Comparison of ENCODE assay signal across 25 mouse cellular contexts in genomic region chr12:79493481-79493880, GRCm38 (mm10).
DNase-seq lines count a peak whose midpoint lies in the region; ATAC-seq and TF ChIP-seq lines count a peak whose summit lies in the region.
"Had no signal": no experiment of that assay in that cellular context is flagged by ENCODE, and none has a peak within 500 bp of the region (broad histone marks: within the 10 kb centered on the region; RNA-seq: fewer than 3 reads in every experiment).

No protein-coding gene starts in this region.

- H3K4me3 ChIP-seq in limb, embryonic 14.5 days (replicated peaks; ENCODE audit: low read length): no peak overlapping the region
- H3K4me3 ChIP-seq in limb, embryonic 10.5 days: no peak overlapping the region
- H3K4me3 ChIP-seq in embryonic fibroblast, embryonic 13.5 days (ENCODE audit: insufficient read depth, low read length): no peak overlapping the region
- H3K4me3 ChIP-seq: embryonic facial prominence, embryonic 13.5 days; erythroblast, embryonic 14.5 days; forebrain, embryonic 12.5 days; forebrain, embryonic 15.5 days; heart, adult 2 months; heart, embryonic 10.5 days; heart, embryonic 13.5 days; hindbrain, embryonic 12.5 days; hindbrain, embryonic 15.5 days had no signal

- no peaks in the 10 kb centered on the region for H3K36me3 ChIP-seq in limb, embryonic 14.5 days (ENCODE audit: control insufficient read depth, insufficient read depth, low read length)
- H3K36me3 ChIP-seq in limb, embryonic 10.5 days: no peaks in the 10 kb centered on the region
- H3K36me3 ChIP-seq: embryonic facial prominence, embryonic 13.5 days; forebrain, embryonic 12.5 days; forebrain, embryonic 15.5 days; heart, embryonic 10.5 days; heart, embryonic 13.5 days; hindbrain, embryonic 12.5 days; hindbrain, embryonic 15.5 days had no signal

- H3K27me3 ChIP-seq in limb, embryonic 14.5 days (ENCODE audit: control insufficient read depth, insufficient read depth, low read length): no peaks in the 10 kb centered on the region
- no peaks in the 10 kb centered on the region for H3K27me3 ChIP-seq in limb, embryonic 10.5 days (ENCODE audit: low read depth, poor library complexity, severe bottlenecking)
- H3K27me3 ChIP-seq: embryonic facial prominence, embryonic 13.5 days; forebrain, embryonic 12.5 days; forebrain, embryonic 15.5 days; heart, embryonic 13.5 days; hindbrain, embryonic 12.5 days; hindbrain, embryonic 15.5 days; Patski had no signal

- 72% methylated on average over 2 of the region's 2 CpGs for WGBS in limb, embryonic 14.5 days
- 85% methylated on average over 2 of the region's 2 CpGs for WGBS in limb, embryonic 10.5 days

- no peak for TF ChIP-seq CTCF in embryonic fibroblast, embryonic 13.5 days (IDR thresholded peaks at IDR 0.05; ENCODE audit: borderline replicate concordance, insufficient read depth, low read length)

- H3K9me3 ChIP-seq in limb, embryonic 14.5 days (ENCODE audit: control insufficient read depth, low read length): no peaks in the 10 kb centered on the region
- no peaks in the 10 kb centered on the region for H3K9me3 ChIP-seq in limb, embryonic 10.5 days (replicated peaks)
- H3K9me3 ChIP-seq: embryonic facial prominence, embryonic 13.5 days; forebrain, embryonic 12.5 days; forebrain, embryonic 15.5 days; heart, embryonic 10.5 days; heart, embryonic 13.5 days; hindbrain, embryonic 12.5 days; hindbrain, embryonic 15.5 days had no signal

- H3K9ac ChIP-seq in limb, embryonic 14.5 days (ENCODE audit: low read depth, low read length, severe bottlenecking): no peak overlapping the region
- H3K9ac ChIP-seq: embryonic facial prominence, embryonic 13.5 days; forebrain, embryonic 12.5 days; forebrain, embryonic 15.5 days; heart, embryonic 13.5 days; hindbrain, embryonic 12.5 days; hindbrain, embryonic 15.5 days had no signal

- peaks cover 27% of the 10 kb centered on the region for H3K4me1 ChIP-seq in limb, embryonic 14.5 days (ENCODE audit: control insufficient read depth, insufficient read depth, low read length)
- peaks cover 4% of the 10 kb centered on the region; the same call in 1 of the 2 replicates for H3K4me1 ChIP-seq in limb, embryonic 10.5 days
- peaks cover 6% of the 10 kb centered on the region for H3K4me1 ChIP-seq in embryonic fibroblast, embryonic 13.5 days (ENCODE audit: control insufficient read depth, insufficient read depth, low read length)
- H3K4me1 ChIP-seq: forebrain, embryonic 12.5 days; hindbrain, embryonic 12.5 days; hindbrain, embryonic 15.5 days had no signal

- H3K27ac ChIP-seq in limb, embryonic 14.5 days (replicated peaks; ENCODE audit: low read depth, low read length): no peak overlapping the region
- H3K27ac ChIP-seq in limb, embryonic 10.5 days: no peak overlapping the region
- peak overlapping the region; percentile 87 for H3K27ac ChIP-seq in embryonic fibroblast, embryonic 13.5 days (ENCODE audit: insufficient read depth, low read length)
- H3K27ac ChIP-seq: embryonic facial prominence, embryonic 13.5 days; forebrain, embryonic 12.5 days; forebrain, embryonic 15.5 days; heart, adult 2 months; heart, embryonic 10.5 days; heart, embryonic 13.5 days; hindbrain, embryonic 12.5 days; hindbrain, embryonic 15.5 days had no signal

- DNase-seq in limb, embryonic 14.5 days (ENCODE audit: low spot score): peak; percentile 22
- no peak for DNase-seq in limb, embryonic 10.5 days (ENCODE audit: low spot score)
- peak; percentile 89 for DNase-seq in 3T3-L1 (ENCODE audit: low read depth, low spot score)
- DNase-seq in NIH3T3 (ENCODE audit: low read depth): peak; percentile 90
- no peak for DNase-seq in adrenal gland, postnatal 4 days (ENCODE audit: low spot score in 2 of 2)
- no peak for DNase-seq in cerebellum, postnatal 10 days
- DNase-seq in spleen, postnatal 36 days (ENCODE audit: low spot score in 2 of 2): no peak
- DNase-seq: adrenal gland, adult 2 months; adrenal gland, postnatal 14 days; cerebellum, adult 18-20 months; cerebellum, adult 9-10 months; cerebellum, postnatal 25 days; gastrocnemius, postnatal 25 days; heart, adult 2 months; heart, postnatal 14 days had no signal

- no peak for TF ChIP-seq POLR2A in limb, embryonic 14.5 days (IDR thresholded peaks at IDR 0.05; ENCODE audit: borderline replicate concordance, extremely low read depth, insufficient read depth, insufficient read length)
- no peak for TF ChIP-seq POLR2A in embryonic fibroblast, embryonic 13.5 days (IDR thresholded peaks at IDR 0.05; ENCODE audit: low read depth, low read length)

- no peak for ATAC-seq in limb, embryonic 14.5 days (ENCODE audit: low FRiP score, low read depth)
- ATAC-seq: forebrain, embryonic 15.5 days; Patski had no signal

- H3K4me2 ChIP-seq in limb, embryonic 14.5 days (replicated peaks; ENCODE audit: low read depth, low read length, severe bottlenecking): no peak overlapping the region
- H3K4me2 ChIP-seq: embryonic facial prominence, embryonic 13.5 days; forebrain, embryonic 12.5 days; forebrain, embryonic 15.5 days; heart, embryonic 13.5 days; hindbrain, embryonic 12.5 days; hindbrain, embryonic 15.5 days had no signal

Comparison
In these comparisons a context has a peak if more than half of its experiments do, and no peak if none do; other contexts are left out.
1. DNase-seq: peak in limb, embryonic 14.5 days (single experiment), 3T3-L1 (single experiment) and NIH3T3 (single experiment); none in limb, embryonic 10.5 days (single experiment), adrenal gland, postnatal 4 days (0 of 2), cerebellum, postnatal 10 days (0 of 2) and spleen, postnatal 36 days (0 of 2).